Mouse (Mus musculus) small intestine, adult 2 months (tissue): ENCODE measurements around the gene Olfr61. TPM values are rescaled to one million over a fixed set of nuclear protein-coding genes. Genes with fewer than 3 reads are reported as not detected.
"Not testable (repeated sequence)": the region's sequence is repeated elsewhere in the genome, so short reads cannot be mapped to it uniquely, and the experiment has no call there.

Experiments used
- H3K27ac ChIP-seq: fragments of 200-500 bp; 2 replicates; pipeline ENCODE4 v1.5.1; 2012; ENCODE audit warnings: low read depth, low read length, control low read depth, inconsistent platforms; ENCODE audit not compliant: insufficient read depth
- H3K27me3 ChIP-seq: fragments of 200-500 bp; 2 replicates; pipeline ENCODE4 v1.6.1; 2012; ENCODE audit warnings: mild to moderate bottlenecking, moderate library complexity, low read length, inconsistent platforms; ENCODE audit not compliant: control insufficient read depth, insufficient read depth
- H3K36me3 ChIP-seq: fragments of 200-500 bp; 2 replicates; pipeline ENCODE4 v1.6.1; 2012; ENCODE audit warnings: mild to moderate bottlenecking, low read length, control low read depth, inconsistent platforms; ENCODE audit not compliant: control insufficient read depth, insufficient read depth
- H3K4me1 ChIP-seq: fragments of 200-500 bp; 2 replicates; pipeline ENCODE4 v1.6.1; 2012; ENCODE audit warnings: low read length, inconsistent platforms, mixed read lengths; ENCODE audit not compliant: control insufficient read depth, insufficient read depth, insufficient read length
- H3K4me3 ChIP-seq: fragments of 200-500 bp; 2 replicates; pipeline ENCODE4 v1.5.1; 2012; ENCODE audit warnings: low read depth, mild to moderate bottlenecking, control low read depth, inconsistent platforms, low read length, moderate library complexity
- CTCF ChIP-seq: fragments of 200-500 bp; IDR thresholded peaks from 2 replicates; pipeline ENCODE4 v1.5.1; 2012; ENCODE audit warnings: low read depth, mild to moderate bottlenecking, control low read depth, inconsistent platforms, low read length, moderate library complexity, mixed read lengths; ENCODE audit not compliant: insufficient replicate concordance, insufficient read length; ENCODE audit errors: extremely low read depth
- POLR2A ChIP-seq: fragments of 200-500 bp; IDR thresholded peaks from 2 replicates; pipeline ENCODE4 v1.6.1; 2012; ENCODE audit warnings: low read depth, mild to moderate bottlenecking, control low read depth, inconsistent platforms, low read length, moderate library complexity
- WGBS: fragments of 180-500 bp; shearing (Covaris S2); methylation state at CpG from one replicate; pipeline ENCODE4 v1.1.7; 2018; 5-methylcytosine and 5-hydroxymethylcytosine counted together
- polyA plus RNA-seq: library from polyadenylated mRNA; depleted of rRNA; stranded (reverse); fragments of >200 nt; gene quantifications from 2 replicates; pipeline ENCODE4 v1.2.3, GENCODE M21; 2012; rRNA removed

Olfr61 gene
- polyA plus RNA-seq = not detected in 2 replicates

GRCm38 (mm10) chr7:140628670-140629069 is at the start of gene Olfr61:
TSS of gene Olfr61 (plus strand) at chr7:140628970.
- H3K4me1 ChIP-seq, H3K4me3 ChIP-seq, H3K27ac ChIP-seq, H3K36me3 ChIP-seq, H3K27me3 ChIP-seq: not testable (repeated sequence)
- 91% methylated on average over 3 of the region's 3 CpGs for WGBS

- H3K4me3 ChIP-seq, H3K27ac ChIP-seq, H3K4me1 ChIP-seq, H3K36me3 ChIP-seq, H3K27me3 ChIP-seq: not testable (repeated sequence)
- WGBS = 85% methylated on average over 2 of the region's 2 CpGs
Measured at GRCm38 (mm10) chr7:140600969-140601368, 27.8 kb upstream of the Olfr61 start, which contains the start of gene Olfr46. TSS of gene Olfr46 (plus strand) at chr7:140601269.

- H3K4me1 ChIP-seq = no peaks in the 10 kb centered on the region
- no peaks in the 10 kb centered on the region for H3K27me3 ChIP-seq
- 78% methylated on average over 1 of the region's 1 CpGs for WGBS
- H3K4me3 ChIP-seq = no peak overlapping the region
- no peaks in the 10 kb centered on the region for H3K36me3 ChIP-seq
- no peak overlapping the region for H3K27ac ChIP-seq
- TF ChIP-seq CTCF (no peak), POLR2A (no peak)
Measured at GRCm38 (mm10) chr7:140630559-140630958, 1.8 kb downstream of the Olfr61 start.

GRCm38 (mm10) chr7:140646152-140646551 is 17.4 kb downstream of the Olfr61 start, which contains the start of gene Olfr53:
TSS of gene Olfr53 (plus strand) at chr7:140646452.
- Histone ChIP-seq H3K4me1 (no peaks in the 10 kb centered on the region), H3K27ac (no peak within 1 kb of the TSS)
- 85% methylated on average over 1 of the region's 1 CpGs for WGBS

GRCm38 (mm10) chr7:140659630-140660029 is 30.9 kb downstream of the Olfr61 start, which contains the start of gene Olfr539:
TSS of gene Olfr539 (plus strand) at chr7:140659930.
- Histone ChIP-seq H3K4me3 (no peak within 1 kb of the TSS), H3K27ac (no peak within 1 kb of the TSS), H3K27me3 (no peaks in the 10 kb centered on the region), H3K36me3 (no peaks in the 10 kb centered on the region), H3K4me1 (no peaks in the 10 kb centered on the region)
- no peak for TF ChIP-seq POLR2A
- TF ChIP-seq CTCF = no peak
- 53% methylated on average over 4 of the region's 4 CpGs for WGBS

More at GRCm38 (mm10) chr7:140646152-140646551, 17.4 kb downstream of the Olfr61 start, which contains the start of gene Olfr53:
- H3K27me3 ChIP-seq = no peaks in the 10 kb centered on the region
- no peaks in the 10 kb centered on the region for H3K36me3 ChIP-seq
- H3K4me3 ChIP-seq = no peak within 1 kb of the TSS
- TF ChIP-seq CTCF = no peak
- no peak for TF ChIP-seq POLR2A

- H3K27me3 ChIP-seq, H3K4me3 ChIP-seq, H3K36me3 ChIP-seq, H3K4me1 ChIP-seq, H3K27ac ChIP-seq: not testable (repeated sequence)
- WGBS = 63% methylated on average over 3 of the region's 3 CpGs
Measured at GRCm38 (mm10) chr7:140670693-140671092, 41.9 kb downstream of the Olfr61 start.

GRCm38 (mm10) chr7:140675863-140676262 is 47.1 kb downstream of the Olfr61 start:
- H3K4me1 ChIP-seq = peaks cover 3% of the 10 kb centered on the region
- H3K4me3 ChIP-seq = no peak overlapping the region
- WGBS = 4% methylated on average over 6 of the region's 6 CpGs
- no peaks in the 10 kb centered on the region for H3K27me3 ChIP-seq
- H3K36me3 ChIP-seq = no peaks in the 10 kb centered on the region
- H3K27ac ChIP-seq = no peak overlapping the region
- TF ChIP-seq POLR2A = no peak
- no peak for TF ChIP-seq CTCF

- H3K27ac ChIP-seq, H3K36me3 ChIP-seq, H3K4me1 ChIP-seq, H3K27me3 ChIP-seq, H3K4me3 ChIP-seq: not testable (repeated sequence)
- WGBS = 74% methylated on average over 4 of the region's 4 CpGs
Measured at GRCm38 (mm10) chr7:140679591-140679990, 50.8 kb downstream of the Olfr61 start.
